Mouse (Mus musculus): ENCODE data around the gene Gclm. TPM values are rescaled to one million over a fixed set of nuclear protein-coding genes. Genes with fewer than 3 reads are reported as not detected.
"Not testable (repeated sequence)": the region's sequence is repeated elsewhere in the genome, so short reads cannot be mapped to it uniquely, and the experiment has no call there.

The Gclm gene
- polyA plus RNA-seq, 1 experiment from 2014 or later, result 382 TPM

- H3K27me3 ChIP-seq (replicated peaks; ENCODE audit: control insufficient read depth, insufficient read depth, low read length), result no peaks in the 10 kb centered on the region
- H3K4me3 ChIP-seq (ENCODE audit: low read depth, low read length), result peak overlapping the region; percentile 81
- WGBS, result under 1% methylated on average over 49 of the region's 50 CpGs
- H3K4me2 ChIP-seq (replicated peaks; ENCODE audit: low read depth), result peak overlapping the region; percentile 89
- peak overlapping the region; percentile 94 for H3K27ac ChIP-seq (ENCODE audit: low read depth, low read length)
- no peaks in the 10 kb centered on the region for H3K36me3 ChIP-seq (ENCODE audit: control insufficient read depth, insufficient read depth)
- H3K9me3 ChIP-seq (ENCODE audit: control insufficient read depth), result no peaks in the 10 kb centered on the region
- no peaks in the 10 kb centered on the region for H3K4me1 ChIP-seq (replicated peaks; ENCODE audit: control insufficient read depth, insufficient read depth, low read length)
- TF ChIP-seq CTCF (IDR thresholded peaks at IDR 0.05; ENCODE audit: low read depth), result peak; percentile 68
- H3K9ac ChIP-seq (ENCODE audit: low read depth, low read length), result peak overlapping the region; percentile 94
- peak; percentile 36 for ATAC-seq
Observed at GRCm38 (mm10) chr3:122245878-122246332, 548 bp downstream of the Gclm start.

- Histone ChIP-seq H3K36me3 (ENCODE audit: control insufficient read depth, insufficient read depth) (no peaks in the 10 kb centered on the region), H3K4me3 (ENCODE audit: low read depth, low read length) (peak overlapping the region; percentile 81), H3K27ac (ENCODE audit: low read depth, low read length) (peak overlapping the region; percentile 94), H3K9ac (ENCODE audit: low read depth, low read length) (peak overlapping the region; percentile 94; the same call in 1 of the 2 replicates), H3K9me3 (ENCODE audit: control insufficient read depth) (no peaks in the 10 kb centered on the region), H3K4me1 (replicated peaks; ENCODE audit: control insufficient read depth, insufficient read depth, low read length) (no peaks in the 10 kb centered on the region), H3K4me2 (replicated peaks; ENCODE audit: low read depth) (peak overlapping the region; percentile 89), H3K27me3 (replicated peaks; ENCODE audit: control insufficient read depth, insufficient read depth, low read length) (no peaks in the 10 kb centered on the region)
- 24% methylated on average over 6 of the region's 6 CpGs for WGBS
- TF ChIP-seq CTCF (IDR thresholded peaks at IDR 0.05; ENCODE audit: low read depth), result no peak
- no peak for ATAC-seq
Observed at GRCm38 (mm10) chr3:122246406-122246805, 1.0 kb downstream of the Gclm start.

GRCm38 (mm10) chr3:122246986-122247767 lies 1.8 kb downstream of the Gclm start:
- H3K27ac ChIP-seq (ENCODE audit: low read depth, low read length), result peak overlapping the region; percentile 94; the same call in 1 of the 2 replicates
- H3K4me2 ChIP-seq (replicated peaks; ENCODE audit: low read depth), result peak overlapping the region; percentile 89
- TF ChIP-seq CTCF (IDR thresholded peaks at IDR 0.05; ENCODE audit: low read depth), result no peak
- no peaks in the 10 kb centered on the region for H3K4me1 ChIP-seq (replicated peaks; ENCODE audit: control insufficient read depth, insufficient read depth, low read length)
- peak overlapping the region; percentile 94; the same call in 1 of the 2 replicates for H3K9ac ChIP-seq (ENCODE audit: low read depth, low read length)
- no peaks in the 10 kb centered on the region for H3K9me3 ChIP-seq (ENCODE audit: control insufficient read depth)
- H3K36me3 ChIP-seq (ENCODE audit: control insufficient read depth, insufficient read depth), result no peaks in the 10 kb centered on the region
- 45% methylated on average over 12 of the region's 12 CpGs for WGBS
- no peak for ATAC-seq
- no peaks in the 10 kb centered on the region for H3K27me3 ChIP-seq (replicated peaks; ENCODE audit: control insufficient read depth, insufficient read depth, low read length)
- peak overlapping the region; percentile 81 for H3K4me3 ChIP-seq (ENCODE audit: low read depth, low read length)

GRCm38 (mm10) chr3:122247768-122248100 lies 2.4 kb downstream of the Gclm start:
- WGBS, result 100% methylated on average over 2 of the region's 2 CpGs
- H3K4me1 ChIP-seq (replicated peaks; ENCODE audit: control insufficient read depth, insufficient read depth, low read length), result no peaks in the 10 kb centered on the region
- no peak for ATAC-seq
- H3K4me3 ChIP-seq (ENCODE audit: low read depth, low read length), result peak overlapping the region; percentile 81; the same call in 1 of the 2 replicates
- H3K27me3 ChIP-seq (replicated peaks; ENCODE audit: control insufficient read depth, insufficient read depth, low read length), result no peaks in the 10 kb centered on the region
- peak overlapping the region; percentile 89 for H3K4me2 ChIP-seq (replicated peaks; ENCODE audit: low read depth)
- H3K9me3 ChIP-seq (ENCODE audit: control insufficient read depth), result no peaks in the 10 kb centered on the region
- H3K36me3 ChIP-seq (ENCODE audit: control insufficient read depth, insufficient read depth), result no peaks in the 10 kb centered on the region
- H3K27ac ChIP-seq (ENCODE audit: low read depth, low read length), result peak overlapping the region; percentile 21; the same call in 1 of the 2 replicates
- no peak overlapping the region for H3K9ac ChIP-seq (ENCODE audit: low read depth, low read length)
- no peak for TF ChIP-seq CTCF (IDR thresholded peaks at IDR 0.05; ENCODE audit: low read depth)

GRCm38 (mm10) chr3:122252466-122253253 lies 7.3 kb downstream of the Gclm start:
- Histone ChIP-seq H3K9ac (ENCODE audit: low read depth, low read length) (no peak overlapping the region), H3K4me1 (replicated peaks; ENCODE audit: control insufficient read depth, insufficient read depth, low read length) (no peaks in the 10 kb centered on the region), H3K4me2 (replicated peaks; ENCODE audit: low read depth) (no peak overlapping the region), H3K36me3 (ENCODE audit: control insufficient read depth, insufficient read depth) (peaks cover 4% of the 10 kb centered on the region; the same call in 1 of the 2 replicates), H3K27me3 (replicated peaks; ENCODE audit: control insufficient read depth, insufficient read depth, low read length) (no peaks in the 10 kb centered on the region), H3K4me3 (ENCODE audit: low read depth, low read length) (no peak overlapping the region), H3K27ac (ENCODE audit: low read depth, low read length) (no peak overlapping the region), H3K9me3 (ENCODE audit: control insufficient read depth) (no peaks in the 10 kb centered on the region)
- TF ChIP-seq CTCF (IDR thresholded peaks at IDR 0.05; ENCODE audit: low read depth), result no peak
- peak; percentile 55 for ATAC-seq
- WGBS, result 24% methylated on average over 3 of the region's 3 CpGs

GRCm38 (mm10) chr3:122254050-122254449 lies 8.7 kb downstream of the Gclm start:
- not testable (repeated sequence) for H3K27ac ChIP-seq (ENCODE audit: low read depth, low read length); H3K9me3 ChIP-seq (ENCODE audit: control insufficient read depth); H3K36me3 ChIP-seq (ENCODE audit: control insufficient read depth, insufficient read depth); H3K9ac ChIP-seq (ENCODE audit: low read depth, low read length); H3K4me2 ChIP-seq (replicated peaks; ENCODE audit: low read depth); H3K4me3 ChIP-seq (ENCODE audit: low read depth, low read length); H3K4me1 ChIP-seq (replicated peaks; ENCODE audit: control insufficient read depth, insufficient read depth, low read length); ATAC-seq; H3K27me3 ChIP-seq (replicated peaks; ENCODE audit: control insufficient read depth, insufficient read depth, low read length)
- WGBS, result 90% methylated on average over 7 of the region's 7 CpGs

Data from intestine, postnatal 0 days (tissue).